Mouse (Mus musculus): ENCODE measurements around the gene Wipf3.

DNA sequence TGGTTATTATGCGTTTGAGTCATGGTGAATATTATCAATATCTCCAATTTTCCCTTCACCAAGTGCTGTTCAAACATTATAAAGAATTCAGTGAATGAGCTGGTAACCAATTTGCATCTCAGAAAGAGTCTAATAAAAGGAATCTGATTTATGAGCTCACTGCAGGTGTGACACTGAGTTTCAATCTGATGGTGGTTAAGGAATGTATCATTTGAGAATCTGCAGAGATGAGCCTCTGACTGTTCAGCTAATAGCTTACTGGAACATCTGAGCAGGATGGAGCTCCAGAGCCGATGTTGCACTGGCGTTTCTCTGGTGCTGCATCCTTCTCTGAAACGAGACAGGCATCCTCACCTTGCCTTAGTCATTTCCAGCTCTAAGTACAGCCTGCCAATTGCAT is 17.9 kb downstream of the Wipf3 start:
- TF ChIP-seq POLR2A (IDR thresholded peaks at IDR 0.05; ENCODE audit: low read depth, low read length) (no peak), TCF12 (IDR thresholded peaks at IDR 0.05; ENCODE audit: low read depth, low read length) (no peak), MYC (IDR thresholded peaks at IDR 0.05; ENCODE audit: low read depth, low read length) (no peak), ZNF384 (IDR thresholded peaks at IDR 0.05; ENCODE audit: low read depth, low read length) (no peak), ZMIZ1 (IDR thresholded peaks at IDR 0.05; ENCODE audit: low read depth, low read length) (no peak), USF1 (IDR thresholded peaks at IDR 0.05; ENCODE audit: low read depth, low read length) (no peak), EP300 (IDR thresholded peaks at IDR 0.05; ENCODE audit: low read length) (no peak), CHD2 (IDR thresholded peaks at IDR 0.05; ENCODE audit: low read length) (no peak), POLR2AphosphoS2 (IDR thresholded peaks at IDR 0.05; ENCODE audit: low read depth, low read length) (no peak), ETS1 (conservative IDR thresholded peaks at IDR 0.05; ENCODE audit: low read depth, low read length) (no peak), MAFK (IDR thresholded peaks at IDR 0.05; ENCODE audit: insufficient replicate concordance, low read length) (no peak)
